Mouse (Mus musculus) gastrocnemius, postnatal 36 days (tissue): ENCODE results near the gene Snrnp35. TPM values are rescaled to one million over a fixed set of nuclear protein-coding genes. Genes with fewer than 3 reads are reported as not detected.
"Not testable (repeated sequence)": the region's sequence is repeated elsewhere in the genome, so short reads cannot be mapped to it uniquely, and the experiment has no call there.

ENCODE experiments used
- DNase-seq, 2 experiments: peaks; one replicate each; pipeline ENCODE4 v3.0.0; 2022
- intact Hi-C: fragments of 180-260 bp; cut with DNase I; formaldehyde crosslinking; loops from one replicate; pipeline ENCODE4 v1.15.1; 2025
- total RNA-seq, 2 experiments: library from RNA; stranded (reverse); gene quantifications; 2 replicates each; pipeline ENCODE4 v1.2.3; 2021

The Snrnp35 gene
- total RNA-seq, 2 experiments from 2014 or later = 20.5 to 26.1 TPM

DNA sequence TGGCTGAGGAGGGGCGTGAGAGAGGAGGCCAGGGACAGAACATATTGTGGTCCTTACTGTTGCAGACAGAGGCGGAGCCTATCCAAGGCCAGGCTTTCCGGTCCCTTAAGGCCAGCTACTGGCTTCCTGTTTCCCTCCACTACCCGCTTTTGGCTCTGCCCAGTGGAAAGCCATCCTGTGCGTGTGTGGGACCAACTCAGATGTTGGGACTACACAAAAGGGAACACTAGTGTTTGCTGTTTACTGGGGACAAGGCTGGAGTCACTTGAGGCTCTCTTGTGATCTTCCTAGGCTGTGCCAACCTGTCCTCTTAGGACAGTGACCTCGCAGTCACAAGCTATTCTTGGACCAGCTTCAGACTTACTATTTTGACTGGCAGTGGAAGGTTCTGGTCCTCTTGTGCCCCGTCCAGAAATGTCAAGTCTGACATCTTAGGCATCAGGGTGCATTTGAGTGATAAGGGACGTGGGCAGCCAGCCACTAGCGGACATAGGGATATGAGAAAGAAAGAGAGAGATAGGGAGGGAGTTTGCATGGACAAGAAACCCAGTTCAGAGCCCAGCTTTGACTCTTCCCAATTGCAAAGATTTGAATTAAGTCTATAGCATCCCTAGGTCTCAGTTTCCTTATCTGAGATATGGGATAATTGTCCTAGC, 15.4 kb downstream of the Snrnp35 start:
- DNase-seq = peak in 1 of 2 experiments; percentile 50
- intact Hi-C loops = loop anchor here (5.0 kb wide), 1 partner anchor 34 kb away; the partner anchor contains the start of gene Rilpl1

DNA sequence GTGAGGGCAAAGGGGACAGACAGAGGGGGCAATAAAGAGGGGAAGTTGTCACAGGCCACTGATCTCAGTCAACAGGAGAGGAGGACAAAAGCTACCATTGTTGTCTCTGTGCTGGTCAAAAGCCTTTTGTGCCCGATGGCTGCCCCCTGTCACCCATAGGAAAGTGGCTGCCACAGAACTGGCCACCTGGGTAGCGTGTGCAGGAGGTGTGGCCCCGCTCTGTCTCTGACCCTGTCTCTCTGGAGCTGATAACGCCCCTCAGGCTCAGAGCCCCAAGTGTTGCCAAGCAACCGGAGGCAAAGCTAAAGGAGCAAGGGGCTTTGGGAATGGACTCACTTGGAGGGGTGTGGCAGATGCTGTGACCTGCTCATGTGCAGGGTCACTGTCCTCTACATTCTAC, 16.1 kb downstream of the Snrnp35 start:
- DNase-seq = no peak
- intact Hi-C loops = loop anchor here (5.0 kb wide), 1 partner anchor 33 kb away; the partner anchor contains the start of gene Rilpl1

DNA sequence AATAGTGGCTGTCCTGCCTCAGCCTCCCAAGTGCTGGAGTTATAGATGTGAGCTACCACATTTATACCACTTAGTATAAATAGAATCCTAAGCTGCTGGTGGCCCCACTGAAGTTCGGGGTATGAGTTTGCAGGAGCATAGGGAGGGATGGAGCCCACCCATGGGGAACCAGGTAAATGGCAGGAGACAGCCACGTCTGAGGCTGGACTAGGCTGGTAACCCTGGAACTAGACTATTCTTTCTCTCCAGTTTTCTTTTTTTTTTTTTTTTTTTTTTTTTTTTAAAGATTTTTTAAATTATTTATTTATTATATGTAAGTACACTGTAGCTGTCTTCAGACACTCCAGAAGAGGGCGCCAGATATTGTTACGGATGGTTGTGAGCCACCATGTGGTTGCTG, 17.1 kb downstream of the Snrnp35 start:
- intact Hi-C loops, DNase-seq: not testable (repeated sequence)

DNA sequence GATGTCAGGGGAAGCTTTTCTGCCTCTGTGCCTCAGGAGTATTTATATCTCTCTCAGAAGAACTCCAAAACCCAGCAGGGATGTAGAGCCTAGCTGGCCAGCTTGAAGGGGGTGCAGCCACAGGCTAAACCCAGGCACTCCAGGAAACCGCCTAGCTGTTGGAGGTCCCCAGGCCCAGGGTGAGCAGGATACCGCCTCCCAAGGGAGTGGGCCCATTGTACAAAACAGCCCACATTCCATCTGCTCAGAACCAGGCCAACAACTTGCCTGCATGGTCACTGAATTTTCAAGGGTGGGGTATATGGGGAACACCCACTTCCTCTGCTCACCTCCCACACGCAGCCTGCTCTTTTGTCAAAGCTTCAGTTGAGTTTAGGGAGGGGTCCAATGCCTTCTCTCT, 17.6 kb downstream of the Snrnp35 start:
- intact Hi-C loops = no loop called here
- DNase-seq = no peak

DNA sequence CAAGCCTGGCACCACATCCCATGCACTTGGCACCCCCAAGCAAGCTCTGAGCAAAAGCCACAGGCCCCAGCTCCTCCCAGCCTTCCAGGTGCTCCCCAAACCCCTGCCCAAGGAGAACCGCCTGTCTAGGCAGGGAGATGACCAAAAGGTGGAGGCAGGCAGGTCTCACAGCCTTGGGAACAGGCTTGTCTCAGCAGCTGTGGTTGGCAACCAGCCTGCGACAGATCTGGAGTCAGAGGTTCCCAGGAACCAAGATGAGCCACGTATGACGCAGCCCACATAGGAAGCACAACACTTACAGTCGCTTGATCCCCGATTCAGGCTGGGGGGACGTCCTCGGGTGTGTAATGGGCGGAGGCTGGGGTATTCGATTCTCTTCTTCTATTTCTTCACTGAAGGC, 18.6 kb downstream of the Snrnp35 start:
- DNase-seq = no peak
- intact Hi-C loops = no loop called here

DNA sequence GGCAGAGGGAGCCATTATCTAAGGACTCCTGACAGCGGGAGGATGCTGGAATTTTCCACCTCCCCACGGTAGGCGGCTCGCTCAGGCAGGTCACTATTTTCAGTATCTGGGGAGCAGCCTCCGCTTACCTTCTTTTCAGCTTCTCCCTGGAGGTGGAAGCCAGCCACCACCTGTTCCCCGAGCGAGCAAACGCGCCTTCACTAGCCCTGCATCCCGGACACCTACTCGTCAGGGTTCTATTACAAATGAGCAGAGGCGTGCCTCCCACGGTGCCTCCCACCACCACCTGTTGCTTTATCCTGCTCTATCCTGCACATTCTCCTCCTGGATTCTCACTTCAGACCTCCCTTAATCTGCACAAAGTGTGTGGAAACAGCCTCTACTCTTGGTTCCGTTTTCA, 20.8 kb downstream of the Snrnp35 start:
- no peak for DNase-seq
- intact Hi-C loops = no loop called here

DNA sequence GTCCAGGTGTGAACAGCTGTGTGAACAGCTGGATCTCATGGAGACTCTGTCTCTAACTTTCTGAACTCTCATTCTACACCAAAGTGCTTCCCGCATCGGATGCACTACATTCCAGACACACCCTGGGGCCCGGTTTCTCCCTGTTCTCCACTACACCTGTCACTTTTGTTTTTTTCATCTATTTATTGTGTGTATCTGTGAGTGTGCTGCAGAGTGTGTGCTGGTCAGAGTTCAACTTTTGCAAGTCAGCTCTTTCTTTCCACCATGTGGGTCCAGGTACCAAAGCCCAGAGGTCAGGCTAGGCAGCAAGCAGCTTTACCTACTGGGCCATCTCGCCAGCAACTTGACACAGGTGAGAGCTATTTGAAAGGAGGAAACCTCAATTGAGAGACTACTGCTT, 22.3 kb downstream of the Snrnp35 start:
- intact Hi-C loops = no loop called here
- DNase-seq = no peak

DNA sequence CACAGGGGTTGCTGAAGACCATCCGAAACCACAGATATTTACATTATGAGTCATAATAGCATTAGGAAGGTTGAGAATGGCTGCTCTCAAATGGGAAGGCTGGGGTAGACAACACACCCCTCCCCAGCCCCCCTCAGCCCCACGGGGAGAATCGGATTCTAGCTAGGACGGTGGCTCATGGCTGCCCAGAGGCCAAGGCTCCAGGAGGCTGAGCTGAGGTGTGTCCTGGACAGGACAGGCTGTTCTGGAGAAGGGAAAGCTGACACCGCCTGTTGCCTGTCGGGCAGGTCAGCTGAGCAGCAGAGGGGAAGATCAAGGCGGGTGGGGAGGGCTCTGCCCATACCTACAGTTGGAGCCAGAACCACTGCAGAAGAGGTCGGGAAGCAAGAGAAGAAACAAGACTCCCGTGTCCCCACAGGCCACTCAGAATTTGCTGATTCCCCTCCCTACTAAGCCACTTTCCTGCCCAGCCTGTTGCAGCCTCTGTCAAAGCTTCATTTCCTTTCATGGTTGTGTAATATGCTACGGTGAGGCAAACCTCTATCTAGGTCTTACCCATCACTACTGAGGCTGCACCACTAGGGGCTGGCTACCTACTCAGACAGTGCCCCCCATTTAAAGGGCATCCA, 23.9 kb downstream of the Snrnp35 start:
- peak; percentile 48 to 64 for DNase-seq
- intact Hi-C loops = no loop called here

DNA sequence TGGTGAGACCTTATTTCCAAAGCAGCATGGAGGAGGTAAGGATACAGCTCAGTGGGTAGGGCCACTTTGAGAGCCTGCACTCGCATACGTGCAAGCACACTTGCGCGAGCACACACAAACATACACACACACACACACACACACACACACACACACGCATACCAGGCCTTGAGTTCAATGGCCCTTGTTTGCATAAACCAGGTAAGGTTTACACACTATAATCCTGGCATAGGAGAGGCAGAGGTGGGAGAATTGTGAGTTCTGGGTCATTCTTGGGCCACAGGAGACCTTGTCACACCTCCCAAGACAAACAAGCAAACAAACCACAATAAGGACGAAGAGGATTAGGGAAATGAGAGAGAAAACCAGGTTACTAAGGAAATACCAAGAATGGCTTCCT, 26.3 kb downstream of the Snrnp35 start:
- no peak for DNase-seq
- intact Hi-C loops = no loop called here

DNA sequence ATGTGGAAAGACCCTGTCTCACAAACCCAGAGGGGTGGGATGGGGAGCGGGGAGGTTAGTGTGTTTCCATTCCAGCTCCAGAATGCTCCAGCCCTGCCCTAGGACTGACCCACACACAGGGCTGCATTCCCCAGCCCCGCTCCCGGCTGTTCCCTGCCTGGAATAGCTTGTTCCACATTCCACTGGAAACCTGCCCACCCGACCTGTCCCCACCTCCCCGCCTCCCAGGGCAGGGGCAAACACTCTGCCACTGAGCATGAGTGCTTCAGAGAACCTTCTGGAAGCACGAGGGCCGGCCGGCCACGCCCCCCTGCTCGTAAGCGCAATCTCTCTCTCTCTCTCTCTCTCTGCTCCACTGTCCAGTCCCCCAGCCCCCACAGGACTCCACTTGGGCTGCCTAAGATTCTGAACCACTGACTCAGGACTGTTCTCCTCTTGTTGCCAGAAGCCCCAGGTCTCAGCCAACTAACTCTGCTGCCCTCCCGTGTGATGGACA, 26.9 kb downstream of the Snrnp35 start:
- peak; percentile 49 to 83 for DNase-seq
- intact Hi-C loops = no loop called here

DNA sequence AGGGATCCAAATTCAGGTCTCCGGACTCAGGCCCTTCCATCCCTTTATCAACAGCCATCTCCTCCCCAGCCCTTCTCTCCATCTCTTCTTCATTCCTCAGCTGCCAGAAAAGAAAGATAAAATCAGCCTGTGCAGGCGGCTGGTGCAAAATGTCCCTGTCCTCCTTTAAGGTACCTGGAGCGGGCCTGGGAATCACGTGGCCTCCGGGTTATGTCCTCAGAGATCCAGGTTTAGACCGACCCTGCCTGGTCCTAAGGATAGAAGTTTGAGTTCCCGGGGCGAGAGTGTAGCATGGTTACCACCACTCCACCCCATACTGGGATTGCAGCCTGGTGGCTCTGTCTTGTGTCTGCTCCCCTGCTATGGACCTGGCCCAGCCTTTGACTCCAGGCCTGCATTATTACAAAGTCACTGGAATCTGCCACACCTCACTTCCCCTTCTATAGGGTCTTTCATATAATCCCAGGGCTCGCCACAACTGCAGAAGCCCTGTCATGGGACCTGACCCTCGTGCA, 27.7 kb downstream of the Snrnp35 start:
- no peak for DNase-seq
- intact Hi-C loops = no loop called here

DNA sequence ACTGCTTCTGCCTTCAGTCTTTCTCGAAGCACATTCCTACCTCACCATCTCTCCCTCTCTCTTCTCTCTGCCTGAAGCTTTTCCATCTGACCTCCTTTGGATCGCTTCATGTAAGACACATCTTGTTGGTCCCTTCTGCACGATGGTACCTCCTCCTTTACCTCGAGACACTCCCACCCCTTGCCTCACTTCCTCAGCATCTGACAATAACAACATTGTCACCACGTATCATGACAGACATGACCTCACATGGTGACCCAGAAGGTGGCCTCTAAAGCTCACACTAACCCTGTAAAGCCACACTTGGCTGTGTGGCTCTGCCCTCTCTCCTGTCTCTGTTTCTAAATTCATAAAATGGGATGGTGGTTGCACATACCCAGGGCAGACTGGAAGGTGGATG, 32.9 kb downstream of the Snrnp35 start:
- intact Hi-C loops = no loop called here
- DNase-seq = no peak

DNA sequence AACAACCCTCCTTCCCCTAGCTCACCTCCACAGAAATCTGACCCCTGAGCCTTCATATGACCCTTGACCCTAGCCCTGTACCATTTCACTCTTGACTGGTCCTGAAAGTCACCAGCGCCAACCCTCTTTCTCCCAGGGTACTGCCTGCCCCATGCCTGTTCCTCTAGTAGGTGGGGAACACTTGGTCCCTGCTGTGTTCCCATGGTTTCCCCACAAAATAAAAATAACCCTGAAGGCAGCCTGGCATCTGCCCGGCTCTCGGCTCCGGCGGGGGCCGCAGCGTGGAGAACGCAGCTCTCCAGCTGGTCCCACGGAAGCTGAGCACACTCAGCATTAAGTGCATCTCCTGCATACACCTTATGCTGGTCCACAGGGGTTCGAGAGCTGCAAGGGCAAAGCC, 35.7 kb downstream of the Snrnp35 start:
- DNase-seq = no peak
- intact Hi-C loops = no loop called here

DNA sequence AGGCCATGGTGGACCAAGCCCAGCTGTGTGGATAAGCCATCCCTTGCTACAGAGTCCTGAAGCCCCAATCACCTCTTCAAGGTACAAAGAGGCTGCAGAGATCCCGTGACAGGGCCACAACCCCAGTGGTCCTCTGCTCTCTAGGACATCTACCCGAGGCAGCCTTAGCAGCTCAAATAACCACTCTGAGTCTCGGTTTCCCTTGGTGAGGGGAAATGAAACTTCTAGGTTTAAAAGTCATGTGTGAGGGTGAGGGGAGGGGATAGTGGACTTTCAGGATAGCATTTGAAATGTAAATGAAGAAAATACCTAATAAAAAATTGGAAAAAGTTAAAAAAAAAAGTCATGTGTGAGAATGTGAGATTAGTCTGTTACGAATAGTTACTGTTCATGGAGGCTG, 38.7 kb downstream of the Snrnp35 start:
- no peak for DNase-seq
- intact Hi-C loops = no loop called here

DNA sequence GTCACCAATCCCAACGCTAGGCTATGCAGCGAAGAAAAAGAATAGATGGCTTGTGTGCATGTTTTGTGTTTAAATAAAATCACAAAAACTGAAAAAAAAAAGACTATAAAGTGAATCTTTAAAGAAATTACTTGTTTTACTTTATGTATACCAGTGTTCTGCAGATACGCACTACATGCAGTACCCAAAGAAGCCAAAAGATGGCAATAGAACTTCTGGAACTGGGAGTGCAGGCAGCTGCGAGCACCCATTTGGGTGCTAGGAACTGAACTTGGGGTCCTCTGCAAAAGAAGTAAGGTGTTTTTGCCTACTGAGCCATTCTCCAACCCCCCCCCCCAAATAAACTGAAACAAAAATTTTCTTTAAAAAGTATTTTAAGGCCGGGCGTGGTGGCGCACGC, 40.1 kb downstream of the Snrnp35 start:
- intact Hi-C loops = no loop called here
- DNase-seq = no peak

DNA sequence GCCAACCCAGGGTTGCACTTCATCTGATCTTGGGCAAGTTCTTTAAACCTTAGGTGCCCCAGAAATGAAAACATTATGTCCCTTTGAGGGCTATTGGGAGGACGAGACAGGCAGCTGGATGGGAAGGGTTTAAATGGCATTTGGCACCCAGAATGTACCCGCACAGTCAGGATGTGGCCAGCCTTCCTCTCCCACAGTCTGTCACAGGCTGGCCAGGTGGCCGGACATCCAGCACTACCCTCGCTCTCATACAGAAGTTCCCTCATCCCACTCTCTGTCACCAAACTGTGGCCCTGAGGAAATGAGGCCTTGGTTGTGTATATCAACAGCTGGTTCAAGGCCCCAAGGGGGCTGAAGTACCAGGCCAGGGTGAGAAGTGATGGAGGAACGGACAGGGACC, 42.0 kb downstream of the Snrnp35 start:
- DNase-seq = no peak
- intact Hi-C loops = no loop called here

DNA sequence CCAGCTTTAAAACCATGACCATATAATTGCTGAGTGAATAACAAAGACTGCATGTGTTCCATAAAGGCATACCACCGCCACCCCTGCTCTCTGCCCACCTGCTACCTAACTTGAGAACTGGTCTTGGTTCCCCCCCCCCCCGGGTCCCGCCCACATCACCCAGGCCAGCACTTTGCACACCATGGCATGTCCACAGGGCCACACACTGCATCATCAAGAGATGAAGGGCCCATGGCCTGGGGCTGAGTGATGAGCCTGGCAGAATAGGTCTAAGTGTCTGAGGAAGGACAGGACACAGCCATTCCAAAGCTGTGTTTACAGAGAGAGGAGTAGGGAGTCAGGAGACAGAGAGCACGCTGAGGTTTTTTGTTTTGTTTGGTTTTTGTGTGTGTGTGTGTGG, 45.4 kb downstream of the Snrnp35 start:
- DNase-seq = no peak
- intact Hi-C loops = no loop called here

DNA sequence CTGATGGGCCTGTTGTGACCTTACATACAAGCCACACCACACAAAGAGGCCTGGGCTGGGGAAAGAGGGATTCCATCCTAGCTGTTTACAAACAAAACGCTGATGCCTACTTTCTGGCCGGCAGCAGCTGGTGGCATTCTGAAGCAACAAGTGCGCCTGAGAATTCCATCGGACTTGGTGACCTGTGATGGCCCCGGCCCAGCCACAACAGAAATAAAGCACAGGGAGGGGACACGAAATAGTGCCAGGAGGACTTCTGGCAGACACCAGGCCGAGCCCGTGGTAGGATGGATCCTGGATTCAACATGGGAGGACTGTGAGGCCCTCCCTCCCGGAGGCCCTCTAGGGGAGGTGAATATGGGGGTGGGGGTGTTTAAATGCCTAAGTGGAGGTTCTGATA, 45.9 kb downstream of the Snrnp35 start:
- DNase-seq = peak in 1 of 2 experiments; percentile 47
- intact Hi-C loops = no loop called here

DNA sequence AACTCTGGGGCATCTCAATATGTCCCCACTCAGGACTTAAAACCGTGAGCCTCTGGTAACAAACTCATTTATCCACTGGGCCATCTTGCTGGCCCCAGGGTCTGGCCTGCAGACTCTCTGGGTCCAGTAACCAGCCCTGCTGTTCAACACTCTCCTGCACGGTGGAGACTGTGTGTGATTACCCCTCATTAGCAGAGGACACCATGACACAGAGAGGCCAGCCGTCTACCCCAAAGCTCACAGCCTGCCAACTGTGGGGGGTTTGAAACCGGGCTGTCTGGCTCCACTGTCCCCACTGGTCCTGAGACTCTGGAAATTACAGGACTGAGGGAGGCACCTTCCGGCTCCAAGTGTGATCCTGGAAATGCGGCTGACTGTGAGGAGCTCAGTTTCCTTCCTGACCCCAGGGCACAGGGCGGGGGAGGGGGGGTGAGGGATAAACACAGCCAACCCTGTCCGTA, 46.3 kb downstream of the Snrnp35 start:
- intact Hi-C loops = no loop called here
- DNase-seq = no peak

DNA sequence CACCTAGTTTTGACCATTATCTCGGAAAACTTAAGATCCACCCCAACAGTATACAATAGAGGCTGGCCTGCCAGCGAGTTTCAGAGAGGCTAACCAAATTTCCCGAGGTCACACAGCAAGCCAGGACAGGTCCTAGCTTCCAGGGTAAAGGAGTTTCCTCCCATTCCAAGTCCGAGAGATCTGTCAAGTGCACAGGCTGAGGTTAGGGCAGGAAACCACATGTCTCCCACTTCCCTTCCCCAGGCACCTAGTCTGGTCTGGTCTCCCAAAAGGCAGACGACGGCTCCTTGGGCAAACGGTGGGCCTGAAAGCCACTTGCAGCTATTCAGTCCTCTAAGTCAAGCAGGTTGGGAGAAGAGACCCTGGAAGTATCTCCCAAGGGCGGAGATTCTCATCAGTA, 46.8 kb downstream of the Snrnp35 start:
- DNase-seq = no peak
- intact Hi-C loops = loop anchor here (5.0 kb wide), 1 partner anchor 32 kb away; no protein-coding TSS in a partner anchor

DNA sequence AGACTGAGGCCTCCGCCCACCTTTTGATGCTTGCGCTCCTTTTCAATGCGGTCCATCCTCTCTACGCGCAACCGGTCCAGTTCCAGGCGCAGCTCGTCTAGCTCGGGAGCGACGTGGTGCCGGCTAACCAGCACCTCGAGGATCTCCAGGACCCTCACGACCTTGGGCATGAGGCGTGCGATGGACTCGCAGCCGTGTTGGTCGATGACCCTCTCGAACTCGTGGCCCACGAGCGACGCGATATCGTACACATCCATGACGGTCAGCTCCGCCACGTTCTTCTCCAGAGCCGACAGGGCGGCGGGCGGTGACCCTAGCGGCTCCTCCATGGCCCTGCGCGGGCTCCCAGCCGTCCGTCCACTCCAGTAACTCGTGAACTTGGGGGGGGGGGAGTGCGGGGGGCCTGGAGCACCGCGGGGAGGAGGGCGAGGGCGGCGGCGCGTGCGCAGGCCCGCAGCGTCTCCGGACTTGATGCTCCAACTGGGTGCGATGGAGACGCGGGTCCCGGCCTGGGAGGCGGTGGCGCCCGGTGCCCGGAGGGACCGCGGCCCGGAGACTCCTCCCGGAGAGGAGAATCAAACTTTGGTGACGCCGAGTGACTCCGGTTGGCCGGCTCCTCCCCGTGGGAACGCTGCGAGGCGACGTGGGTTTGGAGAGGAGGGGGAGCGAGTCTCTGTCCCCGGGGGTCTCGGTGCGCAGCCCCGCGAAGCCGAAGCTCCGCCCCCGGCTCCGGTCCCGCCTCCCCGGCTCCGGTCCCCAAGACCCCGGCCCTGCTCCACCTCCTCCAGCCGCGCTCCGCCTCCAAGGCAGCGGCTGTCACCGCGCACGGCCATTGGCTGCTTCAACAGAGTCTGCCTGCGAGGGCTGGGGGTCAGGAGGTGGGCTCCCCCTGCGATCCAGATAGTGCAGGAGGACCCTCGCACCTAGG, 48.0 kb downstream of the Snrnp35 start, which contains the start of gene Rilpl1:
Gene Rilpl1 (minus strand): TSS at position 737 of the 928 bp plus-strand sequence.
- DNase-seq = peak; percentile 80 to 86
- intact Hi-C loops = loop anchor here (5.0 kb wide), 1 partner anchor 34 kb away; no protein-coding TSS in a partner anchor
